Mouse (Mus musculus) stomach, postnatal 0 days (tissue): Measurements from ENCODE around the gene Tfdp2.

Experiments used
- CTCF ChIP-seq: IDR thresholded peaks from 2 replicates; pipeline ENCODE4 v1.5.1; 2016; ENCODE audit warnings: antibody characterized with exemption, low read depth, mild to moderate bottlenecking, moderate library complexity
- EP300 ChIP-seq: optimal IDR thresholded peaks from 2 replicates; pipeline ENCODE3; 2016; ENCODE audit warnings: antibody characterized with exemption

- TF ChIP-seq EP300 = no peak
- no peak for TF ChIP-seq CTCF
These were observed 42.2 kb downstream of the Tfdp2 start for GRCm38 (mm10) chr9:96238286-96238685.
